Mouse (Mus musculus) olfactory bulb, adult 2 months (tissue): Measurements from ENCODE around the gene Vps54.

Source experiments
- CTCF ChIP-seq: fragments of 200-500 bp; IDR thresholded peaks from 2 replicates; pipeline ENCODE4 v1.5.1; 2012; ENCODE audit warnings: low read depth, mild to moderate bottlenecking, low read length, moderate library complexity; ENCODE audit not compliant: insufficient read depth
- POLR2A ChIP-seq: fragments of 200-500 bp; IDR thresholded peaks from 2 replicates; pipeline ENCODE4 v1.6.1; 2012; ENCODE audit warnings: mild to moderate bottlenecking, low read depth, low read length, moderate library complexity; ENCODE audit not compliant: insufficient read depth

GRCm38 (mm10) chr11:21343490-21343889 lies 104.4 kb downstream of the Vps54 start:
- no peak for TF ChIP-seq CTCF
- no peak for TF ChIP-seq POLR2A
